Mouse (Mus musculus) adrenal gland, adult (tissue): ENCODE measurements at regions not wholly inside any gene's neighbourhood (a gene's known extent, or its start where the extent isn't known, plus 50 kb on each side); places are given as distances from the start of the nearest gene placed in this dataset.

ENCODE experiments used
- DNase-seq, 2 experiments: peaks; one replicate each; pipeline ENCODE4 v3.0.0; 2022 to 2023; ENCODE audit warnings: low spot score in 1 of 2; ENCODE audit not compliant: inconsistent age in 2 of 2

- peak; percentile 47 to 85 for DNase-seq
Observed at GRCm38 (mm10) chr11:64898758-64899586, 79.9 kb upstream of the Elac2 start.

GRCm38 (mm10) chr11:64899587-64900278 is 79.1 kb upstream of the Elac2 start:
- no peak for DNase-seq

- peak in 1 of 2 experiments; percentile 16 for DNase-seq
Observed at GRCm38 (mm10) chr11:64916783-64917182, 62.1 kb upstream of the Elac2 start.

GRCm38 (mm10) chr11:64917301-64917700 is 61.5 kb upstream of the Elac2 start:
- no peak for DNase-seq

GRCm38 (mm10) chr11:64924989-64925388 is 53.8 kb upstream of the Elac2 start:
- no peak for DNase-seq

GRCm38 (mm10) chr11:64925970-64926369 is 52.9 kb upstream of the Elac2 start:
- DNase-seq, result no peak
